Mouse (Mus musculus) forebrain, embryonic 16.5 days (tissue): ENCODE data around the gene Gins2. TPM values are rescaled to one million over a fixed set of nuclear protein-coding genes. Genes with fewer than 3 reads are reported as not detected.

Experiments
- ATAC-seq: fragments of 200-750 bp; cut with Nextera tagmentation; 2 replicates; pipeline ENCODE4 v1.8.0; 2017; ENCODE audit warnings: mild to moderate bottlenecking, moderate library complexity
- H3K27ac ChIP-seq: fragments of 300-500 bp; sonication (generic); 2 replicates; pipeline ENCODE4 v1.5.1; 2014; ENCODE audit warnings: low read length, control low read depth
- H3K27me3 ChIP-seq: fragments of 300-500 bp; sonication (generic); replicated peaks from 2 replicates; pipeline ENCODE4 v1.6.1; 2014; ENCODE audit warnings: low read length; ENCODE audit not compliant: control insufficient read depth, insufficient read depth
- H3K36me3 ChIP-seq: fragments of 300-500 bp; sonication (generic); 2 replicates; pipeline ENCODE4 v1.6.1; 2014; ENCODE audit not compliant: control insufficient read depth, insufficient read depth
- H3K4me1 ChIP-seq: fragments of 300-500 bp; sonication (generic); replicated peaks from 2 replicates; pipeline ENCODE4 v1.6.1; 2014; ENCODE audit warnings: low read length; ENCODE audit not compliant: control insufficient read depth, insufficient read depth
- H3K4me2 ChIP-seq: fragments of 300-500 bp; sonication (generic); 2 replicates; pipeline ENCODE4 v1.6.1; 2014; ENCODE audit warnings: mild to moderate bottlenecking, low read length, control low read depth
- H3K4me3 ChIP-seq: fragments of 300-500 bp; sonication (generic); replicated peaks from 2 replicates; pipeline ENCODE4 v1.5.1; 2014; ENCODE audit warnings: mild to moderate bottlenecking, low read length, control low read depth
- H3K9ac ChIP-seq: fragments of 300-500 bp; sonication (generic); replicated peaks from 2 replicates; pipeline ENCODE4 v1.6.1; 2014; ENCODE audit warnings: low read depth, low read length, control low read depth
- H3K9me3 ChIP-seq: fragments of 300-500 bp; sonication (generic); 2 replicates; pipeline ENCODE4 v1.6.1; 2016; ENCODE audit warnings: low read length; ENCODE audit not compliant: control insufficient read depth
- WGBS: fragments of 180-500 bp; shearing (Covaris S2); extraction: QIAGEN DNeasy Blood & Tissue Kit; methylation state at CpG from one replicate; pipeline ENCODE4 v1.1.7; 2014; 5-methylcytosine and 5-hydroxymethylcytosine counted together
- polyA plus RNA-seq: library from polyadenylated mRNA; unstranded; fragments of >200 nt; fragmentation: Nextera tagmentation; extraction: Ambion mirVana; gene quantifications from 2 replicates; pipeline ENCODE4 v1.2.1, GENCODE M21; 2015

The Gins2 gene
- polyA plus RNA-seq, 1 experiment from 2014 or later: 23.1 TPM

DNA sequence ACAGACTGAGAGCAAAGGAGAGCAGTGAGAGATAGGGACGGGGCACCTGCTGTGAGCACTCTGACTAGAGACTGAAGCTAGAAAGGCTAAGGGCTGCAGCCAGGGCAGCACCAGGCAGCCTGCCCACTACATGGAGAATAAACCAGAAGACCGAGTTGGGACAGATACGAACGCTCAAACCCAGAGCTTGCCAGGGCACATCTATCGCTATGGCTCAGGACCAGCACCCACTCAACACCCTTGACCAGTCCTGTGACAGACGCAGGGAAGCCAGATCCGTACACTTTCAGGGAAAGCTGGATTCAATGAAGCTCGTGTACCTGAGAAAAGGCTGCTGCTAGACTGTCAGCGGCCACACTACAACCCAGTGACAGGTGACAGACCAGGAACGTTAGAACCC lies 3.6 kb downstream of the Gins2 start:
- no peak overlapping the region for H3K4me3 ChIP-seq
- 91% methylated on average over 10 of the region's 10 CpGs for WGBS
- H3K27me3 ChIP-seq: no peaks in the 10 kb centered on the region
- no peak for ATAC-seq
- H3K9me3 ChIP-seq: no peaks in the 10 kb centered on the region
- peaks cover 14% of the 10 kb centered on the region for H3K4me1 ChIP-seq
- no peak overlapping the region for H3K4me2 ChIP-seq
- H3K27ac ChIP-seq: no peak overlapping the region
- no peak overlapping the region for H3K9ac ChIP-seq
- no peaks in the 10 kb centered on the region for H3K36me3 ChIP-seq

DNA sequence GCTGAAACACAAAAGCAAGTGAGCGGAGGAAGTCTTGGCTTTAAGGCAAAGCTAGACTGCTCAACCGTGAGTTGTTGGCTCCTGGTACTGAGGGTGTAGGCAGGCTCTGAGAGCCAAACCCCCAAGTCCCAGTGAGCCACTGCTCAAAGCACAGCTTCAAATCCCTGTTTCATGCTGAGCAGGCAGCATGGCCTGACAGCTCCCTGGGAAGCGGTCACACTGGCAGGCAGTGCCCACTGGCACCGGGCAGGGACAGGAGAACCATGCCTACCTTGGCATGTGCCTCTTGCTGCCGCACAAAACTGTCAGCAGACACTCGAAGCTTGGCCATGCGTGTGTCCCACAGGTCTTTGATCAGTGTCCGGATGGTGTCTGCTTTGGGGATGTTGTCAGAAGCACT lies 7.3 kb downstream of the Gins2 start:
- H3K27ac ChIP-seq: no peak overlapping the region
- H3K4me2 ChIP-seq: no peak overlapping the region
- H3K36me3 ChIP-seq: peaks cover 19% of the 10 kb centered on the region; the same call in 1 of the 2 replicates
- whole genome bisulfite sequencing: 87% methylated on average over 8 of the region's 8 CpGs
- 0 out of 2 replicates have a peak, but pooled peaks cover 2% of the 10 kb centered on the region for H3K4me1 ChIP-seq
- H3K9ac ChIP-seq: no peak overlapping the region
- no peaks in the 10 kb centered on the region for H3K27me3 ChIP-seq
- no peak overlapping the region for H3K4me3 ChIP-seq
- no peak for ATAC-seq
- H3K9me3 ChIP-seq: no peaks in the 10 kb centered on the region

- Histone ChIP-seq H3K27me3 (no peaks in the 10 kb centered on the region), H3K9me3 (no peaks in the 10 kb centered on the region), H3K9ac (no peak overlapping the region), H3K4me3 (no peak overlapping the region), H3K4me2 (no peak overlapping the region), H3K36me3 (peaks cover 24% of the 10 kb centered on the region; the same call in 1 of the 2 replicates), H3K4me1 (0 out of 2 replicates have a peak, but pooled peaks cover 2% of the 10 kb centered on the region), H3K27ac (no peak overlapping the region)
- ATAC-seq: no peak
- WGBS: 85% methylated on average over 12 of the region's 12 CpGs
These were observed 7.8 kb downstream of the Gins2 start for GRCm38 (mm10) chr8:120581329-120581728.

- ATAC-seq: no peak
- 0 out of 2 replicates have a peak, but pooled peaks cover 2% of the 10 kb centered on the region for H3K4me1 ChIP-seq
- no peaks in the 10 kb centered on the region for H3K27me3 ChIP-seq
- 76% methylated on average over 8 of the region's 8 CpGs for WGBS
- no peak overlapping the region for H3K4me2 ChIP-seq
- no peaks in the 10 kb centered on the region for H3K9me3 ChIP-seq
- no peak overlapping the region for H3K4me3 ChIP-seq
- H3K9ac ChIP-seq: no peak overlapping the region
- no peak overlapping the region for H3K27ac ChIP-seq
- H3K36me3 ChIP-seq: peaks cover 30% of the 10 kb centered on the region; the same call in 1 of the 2 replicates
These were observed 8.6 kb downstream of the Gins2 start for GRCm38 (mm10) chr8:120580336-120581000.

DNA sequence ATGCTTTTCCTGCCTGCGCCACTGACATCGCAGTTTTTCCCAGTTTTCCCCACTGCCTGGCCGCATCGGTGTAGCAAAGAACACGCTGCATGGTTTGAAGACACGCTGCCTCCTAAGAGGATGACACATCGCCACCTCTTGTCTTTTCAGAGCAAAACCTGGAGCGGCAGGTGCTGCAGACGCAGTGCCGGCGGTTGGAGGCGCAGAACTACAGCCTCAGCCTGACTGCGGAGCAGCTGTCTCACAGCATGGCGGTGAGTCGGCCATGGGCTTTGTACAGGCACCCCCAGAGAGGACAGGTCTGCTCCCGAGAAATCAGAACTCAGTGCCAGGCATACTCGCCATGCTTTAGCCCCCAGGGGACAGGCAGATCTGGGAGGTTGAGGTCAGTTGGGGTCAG lies 11.3 kb downstream of the Gins2 start:
- Histone ChIP-seq H3K4me1 (0 out of 2 replicates have a peak, but pooled peaks cover 2% of the 10 kb centered on the region), H3K27ac (no peak overlapping the region), H3K27me3 (no peaks in the 10 kb centered on the region), H3K9ac (no peak overlapping the region), H3K36me3 (peaks cover 54% of the 10 kb centered on the region), H3K9me3 (no peaks in the 10 kb centered on the region), H3K4me3 (no peak overlapping the region), H3K4me2 (no peak overlapping the region)
- ATAC-seq: no peak
- 86% methylated on average over 17 of the region's 17 CpGs for WGBS

DNA sequence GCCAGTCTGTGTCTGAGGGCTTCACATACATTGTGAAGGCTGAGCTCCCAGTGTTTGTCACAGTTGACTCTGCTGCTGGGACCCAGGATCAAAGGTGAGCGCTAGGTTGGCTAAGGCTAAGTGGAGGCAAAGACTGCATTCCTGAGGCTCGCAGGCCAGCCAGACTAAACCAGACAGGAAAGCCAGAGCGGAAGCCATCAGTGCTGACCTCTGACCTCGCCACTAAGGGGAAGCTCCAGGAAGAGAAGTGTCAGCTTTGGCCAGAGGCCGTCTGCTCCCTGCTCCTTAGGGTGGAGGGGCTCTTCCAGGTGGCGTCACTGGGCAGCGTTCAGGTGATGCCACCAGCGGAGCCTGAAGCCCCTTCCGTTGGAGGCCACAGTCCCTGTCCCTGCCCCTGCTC lies 13.3 kb downstream of the Gins2 start:
- Histone ChIP-seq H3K9me3 (no peaks in the 10 kb centered on the region), H3K36me3 (peaks cover 69% of the 10 kb centered on the region), H3K4me3 (no peak overlapping the region), H3K9ac (no peak overlapping the region), H3K27me3 (no peaks in the 10 kb centered on the region), H3K4me1 (0 out of 2 replicates have a peak, but pooled peaks cover under 1% of the 10 kb centered on the region), H3K4me2 (no peak overlapping the region), H3K27ac (no peak overlapping the region)
- WGBS: 75% methylated on average over 9 of the region's 9 CpGs
- ATAC-seq: no peak

DNA sequence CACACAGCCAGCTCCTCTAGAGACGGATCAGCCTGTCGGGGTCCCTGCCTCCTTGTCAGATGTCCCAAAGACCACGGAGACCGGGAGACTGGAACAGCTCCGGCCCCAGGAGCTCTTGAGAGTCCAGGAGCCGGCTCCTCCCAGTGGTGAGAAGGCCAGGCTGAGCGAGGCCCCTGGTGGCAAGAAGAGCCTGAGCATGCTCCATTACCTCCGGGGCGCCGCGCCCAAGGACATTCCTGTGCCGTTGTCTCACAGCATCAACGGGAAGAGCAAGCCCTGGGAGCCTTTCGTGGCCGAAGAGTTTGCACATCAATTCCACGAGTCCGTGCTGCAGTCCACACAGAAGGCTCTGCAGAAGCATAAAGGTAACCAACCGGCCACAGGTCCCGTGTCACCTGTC lies 14.2 kb downstream of the Gins2 start:
- Histone ChIP-seq H3K4me3 (no peak overlapping the region), H3K27ac (no peak overlapping the region), H3K36me3 (peaks cover 66% of the 10 kb centered on the region), H3K4me1 (peaks cover 3% of the 10 kb centered on the region), H3K4me2 (no peak overlapping the region), H3K27me3 (no peaks in the 10 kb centered on the region), H3K9ac (no peak overlapping the region), H3K9me3 (no peaks in the 10 kb centered on the region)
- no peak for ATAC-seq
- WGBS: 77% methylated on average over 19 of the region's 19 CpGs

- H3K4me2 ChIP-seq: no peak overlapping the region
- no peak overlapping the region for H3K27ac ChIP-seq
- no peak for ATAC-seq
- H3K36me3 ChIP-seq: peaks cover 68% of the 10 kb centered on the region
- H3K4me3 ChIP-seq: no peak overlapping the region
- no peak overlapping the region for H3K9ac ChIP-seq
- no peaks in the 10 kb centered on the region for H3K27me3 ChIP-seq
- 66% methylated on average over 11 of the region's 11 CpGs for WGBS
- no peaks in the 10 kb centered on the region for H3K9me3 ChIP-seq
- peaks cover 3% of the 10 kb centered on the region for H3K4me1 ChIP-seq
These were observed 15.2 kb downstream of the Gins2 start for GRCm38 (mm10) chr8:120573866-120574265.

- Histone ChIP-seq H3K9me3 (no peaks in the 10 kb centered on the region), H3K4me3 (no peak overlapping the region), H3K9ac (no peak overlapping the region), H3K27me3 (no peaks in the 10 kb centered on the region), H3K27ac (no peak overlapping the region), H3K36me3 (peaks cover 74% of the 10 kb centered on the region), H3K4me2 (no peak overlapping the region), H3K4me1 (peaks cover 3% of the 10 kb centered on the region)
- WGBS: 75% methylated on average over 21 of the region's 21 CpGs
- ATAC-seq: no peak
These were observed 16.6 kb downstream of the Gins2 start for GRCm38 (mm10) chr8:120572534-120572933.
